Mouse (Mus musculus) lung, embryonic 14.5 days (tissue): Measurements from ENCODE around the gene Tex21. TPM values are rescaled to one million over a fixed set of nuclear protein-coding genes. Genes with fewer than 3 reads are reported as not detected.

Source experiments
- ATAC-seq: fragments of 200-750 bp; cut with Nextera tagmentation; 2 replicates; pipeline ENCODE4 v1.8.0; 2017; ENCODE audit warnings: mild to moderate bottlenecking, moderate TSS enrichment, moderate library complexity; ENCODE audit not compliant: insufficient read depth
- DNase-seq: peaks from one replicate; pipeline ENCODE4 v3.0.0-alpha.2; 2015
- H3K27ac ChIP-seq: fragments of 300-500 bp; sonication (generic); 2 replicates; pipeline ENCODE4 v1.5.1; 2014; ENCODE audit warnings: low read depth, mild to moderate bottlenecking, moderate library complexity
- H3K27me3 ChIP-seq: fragments of 300-500 bp; sonication (generic); 2 replicates; pipeline ENCODE4 v1.6.1; 2014; ENCODE audit warnings: low read length, control low read depth; ENCODE audit not compliant: insufficient read depth
- H3K36me3 ChIP-seq: fragments of 300-500 bp; sonication (generic); 2 replicates; pipeline ENCODE4 v1.6.1; 2014; ENCODE audit warnings: control low read depth; ENCODE audit not compliant: insufficient read depth
- H3K4me1 ChIP-seq: fragments of 300-500 bp; sonication (generic); 2 replicates; pipeline ENCODE4 v1.6.1; 2014; ENCODE audit warnings: antibody characterized with exemption, control low read depth; ENCODE audit not compliant: insufficient read depth
- H3K4me2 ChIP-seq: fragments of 300-500 bp; sonication (generic); 2 replicates; pipeline ENCODE4 v1.6.1; 2014; ENCODE audit warnings: mild to moderate bottlenecking
- H3K4me3 ChIP-seq: fragments of 300-500 bp; sonication (generic); 2 replicates; pipeline ENCODE4 v1.5.1; 2014; ENCODE audit warnings: low read depth, low read length
- H3K9ac ChIP-seq: fragments of 300-500 bp; sonication (generic); 2 replicates; pipeline ENCODE4 v1.6.1; 2014
- H3K9me3 ChIP-seq: fragments of 300-500 bp; sonication (generic); 2 replicates; pipeline ENCODE4 v1.6.1; 2016; ENCODE audit warnings: low read depth, low read length, control low read depth
- CTCF ChIP-seq: IDR thresholded peaks from 2 replicates; pipeline ENCODE4 v1.5.1; 2016; ENCODE audit warnings: antibody characterized with exemption, low read depth
- WGBS: fragments of 180-500 bp; shearing (Covaris S2); extraction: QIAGEN DNeasy Blood & Tissue Kit; methylation state at CpG from one replicate; pipeline ENCODE4 v1.1.7; 2014; 5-methylcytosine and 5-hydroxymethylcytosine counted together
- polyA plus RNA-seq: library from polyadenylated mRNA; unstranded; fragments of >200 nt; fragmentation: Nextera tagmentation; extraction: Ambion mirVana; gene quantifications from 2 replicates; pipeline ENCODE4 v1.2.1, GENCODE M21; 2014

Tex21 gene
- polyA plus RNA-seq, 1 experiment from 2014 or later, result not detected

- no peaks in the 10 kb centered on the region for H3K27me3 ChIP-seq
- no peaks in the 10 kb centered on the region for H3K9me3 ChIP-seq
- 0 out of 2 replicates have a peak, but pooled peaks cover 4% of the 10 kb centered on the region for H3K36me3 ChIP-seq
- no peak for TF ChIP-seq CTCF
- H3K4me2 ChIP-seq, result no peak overlapping the region
- H3K4me3 ChIP-seq, result no peak overlapping the region
- no peak overlapping the region for H3K27ac ChIP-seq
- DNase-seq (no peak), ATAC-seq (no peak)
- WGBS, result 84% methylated on average over 3 of the region's 3 CpGs
- peaks cover 10% of the 10 kb centered on the region; the same call in 1 of the 2 replicates for H3K4me1 ChIP-seq
- no peak overlapping the region for H3K9ac ChIP-seq
Measured at GRCm38 (mm10) chr12:76260673-76261072, 14.1 kb upstream of the Tex21 start.

DNA sequence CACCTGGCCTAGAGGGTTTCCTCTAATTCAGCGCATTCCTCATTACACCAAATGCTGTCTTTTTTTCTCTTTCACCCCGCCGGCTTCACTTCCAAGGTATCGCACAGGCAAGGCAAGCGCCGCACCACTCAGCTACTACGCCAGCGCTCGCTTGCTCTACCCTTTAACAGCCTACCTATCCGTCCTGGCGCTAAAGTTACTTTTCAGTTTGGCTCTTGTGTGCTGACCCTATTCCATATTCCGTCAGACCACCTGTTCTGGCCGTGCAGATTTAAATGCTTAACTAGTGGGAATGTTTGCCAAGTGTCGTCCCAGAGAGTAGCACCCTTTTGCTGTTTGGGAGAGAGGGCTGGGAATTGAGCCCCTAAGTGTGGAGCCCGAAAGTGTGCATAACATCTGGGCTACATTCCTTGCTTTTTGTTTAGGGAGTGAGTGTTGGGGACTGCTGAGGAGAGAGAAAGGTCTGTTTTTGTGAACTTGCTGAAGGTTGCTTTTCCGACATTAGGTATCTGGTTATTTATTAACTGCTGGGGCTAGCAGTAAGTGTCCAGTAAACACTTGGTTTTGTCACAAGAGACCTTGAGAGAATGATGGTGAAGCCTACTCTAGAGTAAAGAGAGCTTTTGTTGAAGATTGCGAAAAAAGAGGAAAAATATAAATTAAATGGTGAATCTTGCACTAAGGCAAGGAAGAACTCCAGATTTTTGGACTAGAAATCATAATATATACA lies 9.7 kb upstream of the Tex21 start:
- H3K27me3 ChIP-seq, result no peaks in the 10 kb centered on the region
- DNase-seq, result peak; percentile 43
- 5% methylated on average over 17 of the region's 17 CpGs for WGBS
- H3K9me3 ChIP-seq, result no peaks in the 10 kb centered on the region
- peak overlapping the region; percentile 60 for H3K27ac ChIP-seq
- H3K4me3 ChIP-seq, result peak overlapping the region; percentile 68
- no peak for ATAC-seq
- peaks cover 10% of the 10 kb centered on the region; the same call in 1 of the 2 replicates for H3K4me1 ChIP-seq
- peak overlapping the region; percentile 96 for H3K4me2 ChIP-seq
- no peaks in the 10 kb centered on the region for H3K36me3 ChIP-seq
- peak overlapping the region; percentile 68 for H3K9ac ChIP-seq
- TF ChIP-seq CTCF, result no peak

DNA sequence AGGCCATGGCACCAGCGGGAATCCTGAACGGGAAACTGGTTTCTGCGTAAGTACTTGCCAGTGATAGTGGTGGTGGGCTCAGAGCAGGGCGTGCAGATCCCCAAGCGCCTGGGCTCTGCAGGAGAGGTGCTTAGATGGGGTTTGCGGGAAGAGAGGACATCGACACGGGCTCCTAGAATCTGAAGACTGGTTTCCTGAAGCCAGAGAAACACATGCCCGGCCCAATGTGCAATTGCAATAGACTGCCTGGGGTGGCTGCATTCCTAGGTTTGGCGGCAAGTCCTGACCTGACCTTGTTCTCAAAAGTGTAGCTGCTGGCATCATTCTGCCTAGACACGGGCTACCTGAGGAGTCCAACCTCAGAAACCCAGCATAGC lies 8.9 kb upstream of the Tex21 start:
- peak; percentile 53 for DNase-seq
- WGBS, result 0% methylated on average over 11 of the region's 11 CpGs

GRCm38 (mm10) chr12:76254725-76255498 lies 8.4 kb upstream of the Tex21 start, which contains the start of gene Mthfd1:
Gene Mthfd1 (plus strand): TSS chr12:76255298.
- Histone ChIP-seq H3K36me3 (no peaks in the 10 kb centered on the region), H3K27ac (peak within 1 kb of the TSS; percentile 83), H3K4me2 (peak within 1 kb of the TSS; percentile 96), H3K9me3 (no peaks in the 10 kb centered on the region), H3K27me3 (no peaks in the 10 kb centered on the region), H3K4me1 (peaks cover 10% of the 10 kb centered on the region; the same call in 1 of the 2 replicates), H3K9ac (peak within 1 kb of the TSS; percentile 68), H3K4me3 (peak within 1 kb of the TSS; percentile 68)
- TF ChIP-seq CTCF, result no peak
- DNase-seq, result peak; percentile 96
- 2% methylated on average over 43 of the region's 43 CpGs for WGBS
- ATAC-seq, result peak; percentile 100

More for the DNA sequence above, 8.9 kb upstream of the Tex21 start:
- Histone ChIP-seq H3K27ac (peak overlapping the region; percentile 83; the same call in 1 of the 2 replicates), H3K4me1 (peaks cover 10% of the 10 kb centered on the region; the same call in 1 of the 2 replicates), H3K36me3 (no peaks in the 10 kb centered on the region), H3K4me3 (peak overlapping the region; percentile 68), H3K9me3 (no peaks in the 10 kb centered on the region), H3K27me3 (no peaks in the 10 kb centered on the region), H3K9ac (peak overlapping the region; percentile 68), H3K4me2 (peak overlapping the region; percentile 96)
- peak; percentile 11; the same call in 1 of the 2 replicates for TF ChIP-seq CTCF
- peak; percentile 22; the same call in 1 of the 2 replicates for ATAC-seq

DNA sequence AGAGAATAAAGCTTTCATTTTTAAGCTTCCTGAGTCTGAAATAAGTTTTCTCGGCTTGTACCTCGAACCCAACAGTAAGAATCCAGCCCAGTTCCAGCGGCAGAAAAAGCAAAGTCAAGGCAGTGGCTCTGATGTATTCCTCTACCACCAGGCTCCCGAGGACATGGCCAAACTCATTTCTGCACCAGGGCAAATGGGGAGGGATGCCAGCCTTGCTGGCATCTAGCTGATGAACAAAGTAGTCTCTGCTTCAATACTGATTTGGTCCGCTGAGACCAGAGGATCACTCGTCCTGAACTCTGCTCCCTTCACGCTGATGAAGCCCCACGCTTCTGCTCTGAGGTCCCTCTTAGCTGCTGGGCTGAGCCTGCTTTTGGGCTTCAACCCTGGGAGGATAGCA lies 7.4 kb upstream of the Tex21 start:
- ATAC-seq (no peak), DNase-seq (no peak)
- WGBS, result 76% methylated on average over 8 of the region's 8 CpGs
- H3K9ac ChIP-seq, result no peak overlapping the region
- H3K4me1 ChIP-seq, result peaks cover 10% of the 10 kb centered on the region; the same call in 1 of the 2 replicates
- no peaks in the 10 kb centered on the region for H3K36me3 ChIP-seq
- H3K4me3 ChIP-seq, result no peak overlapping the region
- no peak overlapping the region for H3K4me2 ChIP-seq
- no peak for TF ChIP-seq CTCF
- no peaks in the 10 kb centered on the region for H3K27me3 ChIP-seq
- H3K27ac ChIP-seq, result no peak overlapping the region
- no peaks in the 10 kb centered on the region for H3K9me3 ChIP-seq

DNA sequence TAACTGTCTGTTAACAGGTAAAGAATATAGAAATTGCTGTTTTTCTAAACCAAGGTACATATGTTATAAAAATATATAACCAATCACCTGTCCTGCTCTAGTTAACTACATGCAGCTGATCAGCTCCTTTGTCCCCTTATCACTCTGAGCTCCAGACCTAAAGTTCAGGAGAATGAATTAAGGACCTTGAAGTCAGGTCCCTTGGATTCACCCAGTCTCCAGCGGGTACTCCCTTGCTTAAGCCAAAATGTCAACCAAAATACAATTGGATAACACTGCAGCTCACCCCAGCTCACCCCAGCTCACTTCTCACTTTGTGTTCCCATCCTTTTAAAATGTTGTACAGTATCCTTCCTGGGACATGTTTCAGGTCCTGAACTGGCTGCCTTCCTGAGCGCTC lies 7.0 kb upstream of the Tex21 start:
- H3K36me3 ChIP-seq, result no peaks in the 10 kb centered on the region
- no peak for TF ChIP-seq CTCF

GRCm38 (mm10) chr12:76253090-76253489 lies 6.5 kb upstream of the Tex21 start:
- peaks cover 10% of the 10 kb centered on the region; the same call in 1 of the 2 replicates for H3K4me1 ChIP-seq
- no peak overlapping the region for H3K27ac ChIP-seq
- H3K36me3 ChIP-seq, result no peaks in the 10 kb centered on the region
- H3K9me3 ChIP-seq, result no peaks in the 10 kb centered on the region
- no peak for DNase-seq
- WGBS, result 63% methylated on average over 1 of the region's 1 CpGs
- no peak overlapping the region for H3K9ac ChIP-seq
- no peaks in the 10 kb centered on the region for H3K27me3 ChIP-seq
- no peak for ATAC-seq
- H3K4me2 ChIP-seq, result no peak overlapping the region
- TF ChIP-seq CTCF, result no peak
- H3K4me3 ChIP-seq, result no peak overlapping the region

More for the DNA sequence above, 7.0 kb upstream of the Tex21 start:
- Histone ChIP-seq H3K9ac (no peak overlapping the region), H3K9me3 (no peaks in the 10 kb centered on the region), H3K27ac (no peak overlapping the region), H3K4me1 (peaks cover 10% of the 10 kb centered on the region; the same call in 1 of the 2 replicates), H3K27me3 (no peaks in the 10 kb centered on the region), H3K4me3 (no peak overlapping the region), H3K4me2 (no peak overlapping the region)
- no peak for DNase-seq
- 73% methylated on average over 2 of the region's 2 CpGs for WGBS
- ATAC-seq, result no peak
